Mouse (Mus musculus): ENCODE data around the gene Myl3.

- TF ChIP-seq CTCF (IDR thresholded peaks at IDR 0.05; ENCODE audit: low read depth, low read length) (no peak), POLR2AphosphoS5 (IDR thresholded peaks at IDR 0.05; ENCODE audit: insufficient replicate concordance, low read depth, low read length) (no peak), GATA1 (IDR thresholded peaks at IDR 0.05; ENCODE audit: borderline replicate concordance, low read length) (no peak), TAL1 (conservative IDR thresholded peaks at IDR 0.05; ENCODE audit: low read depth, low read length) (no peak), GATA2 (IDR thresholded peaks at IDR 0.05; ENCODE audit: borderline replicate concordance, low read depth, low read length) (no peak)
Measured at GRCm38 (mm10) chr9:110712545-110712944, 29.1 kb upstream of the Myl3 start.

All from G1E (cell line).